Mouse (Mus musculus) midbrain, embryonic 11.5 days (tissue): Measurements from ENCODE around the gene H1f0. TPM values are rescaled to one million over a fixed set of nuclear protein-coding genes. Genes with fewer than 3 reads are reported as not detected.

ENCODE experiments used
- ATAC-seq: fragments of 200-750 bp; cut with Nextera tagmentation; 2 replicates; pipeline ENCODE4 v1.8.0; 2017; ENCODE audit warnings: moderate TSS enrichment, moderate library complexity; ENCODE audit not compliant: low FRiP score
- DNase-seq: peaks from one replicate; pipeline ENCODE4 v3.0.0; 2015; ENCODE audit warnings: low spot score; ENCODE audit errors: missing footprints
- H3K27ac ChIP-seq: fragments of 300-500 bp; sonication (generic); 2 replicates; pipeline ENCODE4 v1.5.1; 2014; ENCODE audit warnings: low read depth, low read length
- H3K27me3 ChIP-seq: fragments of 300-500 bp; sonication (generic); 2 replicates; pipeline ENCODE4 v1.6.1; 2014; ENCODE audit warnings: mild to moderate bottlenecking, low read length, moderate library complexity, mixed read lengths; ENCODE audit not compliant: control insufficient read depth, insufficient read depth
- H3K36me3 ChIP-seq: fragments of 300-500 bp; sonication (generic); 2 replicates; pipeline ENCODE4 v1.6.1; 2014; ENCODE audit warnings: mild to moderate bottlenecking, low read length, moderate library complexity, mixed read lengths; ENCODE audit not compliant: control insufficient read depth, insufficient read depth
- H3K4me1 ChIP-seq: fragments of 300-500 bp; sonication (generic); 2 replicates; pipeline ENCODE4 v1.6.1; 2014; ENCODE audit warnings: low read length; ENCODE audit not compliant: control insufficient read depth, insufficient read depth
- H3K4me2 ChIP-seq: fragments of 300-500 bp; sonication (generic); 2 replicates; pipeline ENCODE4 v1.6.1; 2014; ENCODE audit warnings: mild to moderate bottlenecking, moderate library complexity
- H3K4me3 ChIP-seq: fragments of 300-500 bp; sonication (generic); 2 replicates; pipeline ENCODE4 v1.5.1; 2014; ENCODE audit warnings: low read depth, low read length
- H3K9ac ChIP-seq: fragments of 300-500 bp; sonication (generic); 2 replicates; pipeline ENCODE4 v1.6.1; 2014; ENCODE audit warnings: low read length
- H3K9me3 ChIP-seq: fragments of 300-500 bp; sonication (generic); 2 replicates; pipeline ENCODE4 v1.6.1; 2016; ENCODE audit warnings: low read length; ENCODE audit not compliant: control insufficient read depth
- WGBS: fragments of 180-500 bp; shearing (Covaris S2); extraction: QIAGEN DNeasy Blood & Tissue Kit; methylation state at CpG from one replicate; pipeline ENCODE4 v1.1.7; 2014; 5-methylcytosine and 5-hydroxymethylcytosine counted together
- polyA plus RNA-seq: library from polyadenylated mRNA; unstranded; fragments of >200 nt; fragmentation: Nextera tagmentation; extraction: Ambion mirVana; gene quantifications from 2 replicates; pipeline ENCODE4 v1.2.1, GENCODE M21; 2014

The H1f0 gene
- polyA plus RNA-seq, 1 experiment from 2014 or later = 376 TPM

GRCm38 (mm10) chr15:79011550-79011949 lies 16.7 kb upstream of the H1f0 start:
- DNase-seq = no peak
- no peaks in the 10 kb centered on the region for H3K9me3 ChIP-seq
- no peak overlapping the region for H3K4me2 ChIP-seq
- peaks cover 2% of the 10 kb centered on the region; the same call in 1 of the 2 replicates for H3K4me1 ChIP-seq
- no peak overlapping the region for H3K4me3 ChIP-seq
- H3K9ac ChIP-seq = no peak overlapping the region
- 59% methylated on average over 10 of the region's 10 CpGs for WGBS
- ATAC-seq = no peak
- no peaks in the 10 kb centered on the region for H3K27me3 ChIP-seq
- H3K36me3 ChIP-seq = no peaks in the 10 kb centered on the region
- no peak overlapping the region for H3K27ac ChIP-seq

- no peaks in the 10 kb centered on the region for H3K36me3 ChIP-seq
- DNase-seq (no peak), ATAC-seq (no peak)
- no peaks in the 10 kb centered on the region for H3K27me3 ChIP-seq
- H3K4me2 ChIP-seq = no peak overlapping the region
- H3K9me3 ChIP-seq = no peaks in the 10 kb centered on the region
- no peak overlapping the region for H3K9ac ChIP-seq
- 77% methylated on average over 7 of the region's 7 CpGs for WGBS
- H3K27ac ChIP-seq = no peak overlapping the region
- H3K4me1 ChIP-seq = peaks cover 2% of the 10 kb centered on the region; the same call in 1 of the 2 replicates
- no peak overlapping the region for H3K4me3 ChIP-seq
Observed at GRCm38 (mm10) chr15:79013382-79013781, 14.9 kb upstream of the H1f0 start.

GRCm38 (mm10) chr15:79018191-79018590 lies 10.1 kb upstream of the H1f0 start:
- H3K9me3 ChIP-seq = no peaks in the 10 kb centered on the region
- H3K4me1 ChIP-seq = no peaks in the 10 kb centered on the region
- 47% methylated on average over 4 of the region's 4 CpGs for WGBS
- H3K9ac ChIP-seq = no peak overlapping the region
- H3K4me2 ChIP-seq = no peak overlapping the region
- DNase-seq (no peak), ATAC-seq (no peak)
- H3K36me3 ChIP-seq = no peaks in the 10 kb centered on the region; the same call in 1 of the 2 replicates
- H3K27ac ChIP-seq = no peak overlapping the region
- H3K4me3 ChIP-seq = no peak overlapping the region
- no peaks in the 10 kb centered on the region for H3K27me3 ChIP-seq

DNA sequence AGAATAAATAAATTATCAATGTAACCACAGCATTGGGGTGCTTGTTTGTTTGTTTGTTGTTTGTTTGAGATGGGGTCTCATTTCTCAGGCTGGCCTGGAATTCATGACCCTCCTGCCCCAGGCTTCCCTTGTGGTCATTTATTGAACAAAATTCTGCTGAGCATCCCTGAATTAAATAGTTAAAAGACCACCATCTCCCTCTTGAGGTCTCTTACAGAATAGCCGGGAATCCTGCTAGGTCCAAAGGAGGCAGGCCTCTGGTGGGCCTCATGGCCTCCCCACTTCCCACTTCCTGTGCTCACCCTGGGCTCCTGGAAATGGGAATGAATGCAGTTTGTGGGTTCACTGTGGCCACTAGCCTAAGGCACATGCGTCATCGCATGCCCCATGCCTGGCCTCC lies 9.4 kb upstream of the H1f0 start:
- ATAC-seq (no peak), DNase-seq (no peak)
- Histone ChIP-seq H3K9me3 (no peaks in the 10 kb centered on the region), H3K4me3 (no peak overlapping the region), H3K4me1 (no peaks in the 10 kb centered on the region), H3K27ac (no peak overlapping the region), H3K27me3 (no peaks in the 10 kb centered on the region), H3K9ac (no peak overlapping the region), H3K36me3 (no peaks in the 10 kb centered on the region; the same call in 1 of the 2 replicates), H3K4me2 (no peak overlapping the region)
- 64% methylated on average over 3 of the region's 3 CpGs for WGBS

DNA sequence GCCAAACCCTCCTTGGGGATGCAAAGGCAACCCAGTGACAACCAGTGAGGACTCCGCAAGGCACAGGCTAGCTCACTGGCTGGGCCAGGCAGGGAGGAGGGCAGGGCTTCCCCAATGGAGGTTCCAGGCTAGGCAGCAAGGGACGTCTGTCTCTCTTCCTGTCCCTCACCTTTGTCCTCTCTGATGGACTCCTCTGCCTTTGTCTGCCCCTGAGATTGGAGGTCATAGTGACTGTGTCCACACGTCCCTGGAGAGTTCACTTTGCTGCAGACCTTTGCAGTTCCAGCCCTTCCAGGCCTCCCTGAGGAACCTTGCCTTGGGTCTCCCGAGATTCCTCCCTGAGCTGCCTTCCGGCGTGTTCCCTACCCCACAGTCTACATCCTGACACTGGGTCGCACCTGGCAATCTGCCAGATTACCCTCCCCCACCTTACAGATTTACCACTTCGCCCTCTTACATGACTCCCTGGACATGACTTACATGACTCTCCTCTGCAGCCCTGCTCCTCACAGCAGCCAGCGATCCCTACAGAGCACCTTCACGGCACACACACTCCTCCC lies 5.5 kb upstream of the H1f0 start:
- Histone ChIP-seq H3K9ac (no peak overlapping the region), H3K4me3 (no peak overlapping the region), H3K36me3 (no peaks in the 10 kb centered on the region; the same call in 1 of the 2 replicates), H3K9me3 (no peaks in the 10 kb centered on the region), H3K27me3 (no peaks in the 10 kb centered on the region), H3K4me1 (peaks cover 15% of the 10 kb centered on the region), H3K4me2 (no peak overlapping the region), H3K27ac (no peak overlapping the region)
- 71% methylated on average over 10 of the region's 10 CpGs for WGBS
- ATAC-seq (no peak), DNase-seq (no peak)

- H3K27ac ChIP-seq = no peak overlapping the region
- DNase-seq = no peak
- no peaks in the 10 kb centered on the region; the same call in 1 of the 2 replicates for H3K36me3 ChIP-seq
- 38% methylated on average over 1 of the region's 1 CpGs for WGBS
- H3K27me3 ChIP-seq = no peaks in the 10 kb centered on the region
- ATAC-seq = no peak
- no peak overlapping the region for H3K4me3 ChIP-seq
- peaks cover 15% of the 10 kb centered on the region for H3K4me1 ChIP-seq
- H3K4me2 ChIP-seq = no peak overlapping the region
- H3K9me3 ChIP-seq = no peaks in the 10 kb centered on the region
- no peak overlapping the region; the same call in 1 of the 2 replicates for H3K9ac ChIP-seq
Observed at GRCm38 (mm10) chr15:79023366-79023765, 4.9 kb upstream of the H1f0 start.

DNA sequence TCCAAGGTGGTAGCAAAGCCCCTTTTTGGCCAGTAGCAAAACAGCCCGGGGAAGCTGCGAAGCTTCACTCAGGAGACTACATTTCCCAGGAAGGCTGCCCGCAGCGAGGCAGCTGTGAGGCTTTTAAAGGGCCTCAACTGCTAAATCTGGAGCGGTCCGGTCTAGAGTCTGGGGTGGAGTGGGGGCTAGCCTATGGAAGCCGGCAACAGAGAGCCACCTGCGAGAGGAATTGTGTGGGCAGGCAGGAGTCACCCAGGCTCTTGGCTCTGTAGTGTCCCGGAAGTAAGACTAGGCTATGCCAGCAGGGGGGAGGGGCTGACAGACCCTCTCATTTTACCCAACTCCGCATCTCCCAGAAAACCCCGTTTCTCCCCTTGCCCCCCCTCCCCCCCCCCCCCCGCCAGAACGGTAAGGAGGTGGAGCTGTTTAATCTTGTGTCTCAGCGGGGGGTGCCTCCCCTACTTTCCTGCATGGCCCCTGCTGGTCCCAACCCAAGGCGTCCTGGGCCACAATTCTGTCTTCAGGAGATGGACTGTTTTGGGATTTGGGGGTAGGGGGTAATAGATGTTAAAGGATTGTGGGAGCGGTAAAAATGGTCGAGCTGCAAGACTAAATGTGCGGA lies 2.5 kb upstream of the H1f0 start:
- no peaks in the 10 kb centered on the region for H3K27me3 ChIP-seq
- H3K36me3 ChIP-seq = no peaks in the 10 kb centered on the region
- peak overlapping the region; percentile 38; the same call in 1 of the 2 replicates for H3K9ac ChIP-seq
- 8% methylated on average over 16 of the region's 18 CpGs for WGBS
- ATAC-seq (no peak), DNase-seq (peak; percentile 91)
- H3K27ac ChIP-seq = no peak overlapping the region
- 0 out of 2 replicates have a peak overlapping the region, but pooled peaks have one; percentile 9 for H3K4me3 ChIP-seq
- H3K4me1 ChIP-seq = peaks cover 25% of the 10 kb centered on the region
- H3K4me2 ChIP-seq = peak overlapping the region; percentile 35
- no peaks in the 10 kb centered on the region for H3K9me3 ChIP-seq

DNA sequence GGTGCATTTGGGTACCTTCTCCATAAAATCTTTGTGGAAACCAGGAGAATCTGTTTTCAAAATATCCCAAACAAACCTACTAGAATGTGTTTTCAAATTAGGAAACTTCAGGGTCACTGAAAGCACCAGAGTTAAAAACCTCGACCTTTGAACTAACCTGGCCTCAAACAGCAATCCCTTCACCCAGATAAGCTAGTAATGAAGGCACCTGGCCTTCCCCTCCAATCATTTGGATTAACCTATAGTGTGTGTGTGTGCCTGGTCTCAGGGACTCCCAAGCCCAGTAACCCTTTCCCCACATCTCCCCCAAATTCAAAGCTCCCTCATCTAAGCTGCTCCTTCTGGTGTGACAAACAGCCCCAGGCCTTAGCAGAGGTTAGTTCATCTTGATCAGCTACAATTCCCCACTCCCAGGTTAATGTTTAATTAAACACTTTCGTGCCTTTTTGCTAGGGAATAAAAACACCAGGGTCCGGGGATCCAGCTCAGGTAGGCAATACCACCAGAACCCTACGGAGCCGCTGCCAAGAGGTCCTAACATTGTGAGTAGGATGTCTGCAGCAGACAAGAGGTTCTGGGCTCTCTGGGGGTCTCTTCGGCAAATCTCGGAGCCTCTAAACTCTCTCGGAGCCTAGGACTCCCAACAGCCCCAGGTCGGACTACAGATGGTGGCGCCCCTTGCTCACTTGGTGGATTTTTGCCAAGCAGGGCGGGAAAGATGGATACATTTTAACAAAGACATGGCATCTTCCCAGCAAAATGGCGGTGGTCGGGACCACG lies 1.5 kb upstream of the H1f0 start:
- no peak for DNase-seq
- no peaks in the 10 kb centered on the region for H3K27me3 ChIP-seq
- no peak overlapping the region; the same call in 1 of the 2 replicates for H3K4me3 ChIP-seq
- no peak for ATAC-seq
- no peaks in the 10 kb centered on the region for H3K36me3 ChIP-seq
- no peak overlapping the region for H3K27ac ChIP-seq
- peak overlapping the region; percentile 97 for H3K4me2 ChIP-seq
- H3K4me1 ChIP-seq = peaks cover 30% of the 10 kb centered on the region
- WGBS = 48% methylated on average over 14 of the region's 14 CpGs
- no peaks in the 10 kb centered on the region for H3K9me3 ChIP-seq
- H3K9ac ChIP-seq = no peak overlapping the region
